Mouse (Mus musculus) hindbrain, embryonic 15.5 days (tissue): ENCODE results near the gene Mpp6. TPM values are rescaled to one million over a fixed set of nuclear protein-coding genes. Genes with fewer than 3 reads are reported as not detected.

Source experiments
- ATAC-seq: fragments of 200-750 bp; cut with Nextera tagmentation; 2 replicates; pipeline ENCODE4 v1.8.0; 2017; ENCODE audit warnings: low read depth, moderate number of reproducible peaks, moderate TSS enrichment; ENCODE audit not compliant: low FRiP score
- H3K27ac ChIP-seq: fragments of 300-500 bp; sonication (generic); replicated peaks from 2 replicates; pipeline ENCODE4 v1.5.1; 2015; ENCODE audit warnings: mild to moderate bottlenecking, inconsistent platforms
- H3K27me3 ChIP-seq: fragments of 300-500 bp; sonication (generic); 2 replicates; pipeline ENCODE4 v1.6.1; 2015; ENCODE audit warnings: control low read depth, inconsistent platforms
- H3K36me3 ChIP-seq: fragments of 300-500 bp; sonication (generic); 2 replicates; pipeline ENCODE4 v1.6.1; 2015; ENCODE audit warnings: control low read depth, inconsistent platforms
- H3K4me1 ChIP-seq: fragments of 300-500 bp; sonication (generic); replicated peaks from 2 replicates; pipeline ENCODE4 v1.6.1; 2015; ENCODE audit warnings: control low read depth, inconsistent platforms
- H3K4me2 ChIP-seq: fragments of 300-500 bp; sonication (generic); 2 replicates; pipeline ENCODE4 v1.6.1; 2015; ENCODE audit warnings: moderate library complexity, mild to moderate bottlenecking, inconsistent platforms
- H3K4me3 ChIP-seq: fragments of 300-500 bp; sonication (generic); 2 replicates; pipeline ENCODE4 v1.5.1; 2015; ENCODE audit warnings: mild to moderate bottlenecking, inconsistent platforms
- H3K9ac ChIP-seq: fragments of 300-500 bp; sonication (generic); 2 replicates; pipeline ENCODE4 v1.6.1; 2015; ENCODE audit warnings: inconsistent platforms
- H3K9me3 ChIP-seq: fragments of 300-500 bp; sonication (generic); 2 replicates; pipeline ENCODE4 v1.6.1; 2016; ENCODE audit warnings: control low read depth, inconsistent platforms
- WGBS: fragments of 180-500 bp; shearing (Covaris S2); methylation state at CpG from one replicate; pipeline ENCODE4 v1.1.7; 2015; 5-methylcytosine and 5-hydroxymethylcytosine counted together
- polyA plus RNA-seq: library from polyadenylated mRNA; unstranded; fragments of >200 nt; fragmentation: Nextera tagmentation; extraction: Ambion mirVana; gene quantifications from 2 replicates; pipeline ENCODE4 v1.2.1, GENCODE M21; 2015

The Mpp6 gene
- polyA plus RNA-seq, 1 experiment from 2014 or later = 58.3 TPM

GRCm38 (mm10) chr6:50237963-50238362 is 127.9 kb downstream of the Mpp6 start:
- no peak overlapping the region for H3K27ac ChIP-seq
- no peak for ATAC-seq
- H3K27me3 ChIP-seq = no peaks in the 10 kb centered on the region
- no peaks in the 10 kb centered on the region for H3K4me1 ChIP-seq
- H3K4me2 ChIP-seq = no peak overlapping the region
- no peak overlapping the region for H3K9ac ChIP-seq
- H3K36me3 ChIP-seq = no peaks in the 10 kb centered on the region
- WGBS = 73% methylated on average over 2 of the region's 2 CpGs
- no peak overlapping the region for H3K4me3 ChIP-seq
- no peaks in the 10 kb centered on the region for H3K9me3 ChIP-seq

- WGBS = 96% methylated on average over 2 of the region's 2 CpGs
Observed at GRCm38 (mm10) chr6:50239902-50240301, 129.9 kb downstream of the Mpp6 start.

GRCm38 (mm10) chr6:50240437-50240836 is 130.4 kb downstream of the Mpp6 start:
- Histone ChIP-seq H3K4me1 (no peaks in the 10 kb centered on the region), H3K4me2 (no peak overlapping the region), H3K27me3 (no peaks in the 10 kb centered on the region), H3K27ac (no peak overlapping the region), H3K9ac (no peak overlapping the region), H3K4me3 (no peak overlapping the region), H3K9me3 (no peaks in the 10 kb centered on the region), H3K36me3 (no peaks in the 10 kb centered on the region)
- 69% methylated on average over 5 of the region's 5 CpGs for WGBS
- ATAC-seq = no peak

More at GRCm38 (mm10) chr6:50239902-50240301, 129.9 kb downstream of the Mpp6 start:
- no peaks in the 10 kb centered on the region for H3K27me3 ChIP-seq
- ATAC-seq = no peak
- no peak overlapping the region for H3K4me2 ChIP-seq
- H3K4me1 ChIP-seq = no peaks in the 10 kb centered on the region
- no peak overlapping the region for H3K4me3 ChIP-seq
- no peaks in the 10 kb centered on the region for H3K9me3 ChIP-seq
- H3K27ac ChIP-seq = no peak overlapping the region
- H3K36me3 ChIP-seq = no peaks in the 10 kb centered on the region
- H3K9ac ChIP-seq = no peak overlapping the region

GRCm38 (mm10) chr6:50244126-50244525 is 134.1 kb downstream of the Mpp6 start:
- H3K9ac ChIP-seq = no peak overlapping the region
- no peak overlapping the region for H3K27ac ChIP-seq
- 64% methylated on average over 4 of the region's 4 CpGs for WGBS
- H3K4me2 ChIP-seq = no peak overlapping the region
- H3K9me3 ChIP-seq = no peaks in the 10 kb centered on the region
- no peaks in the 10 kb centered on the region for H3K4me1 ChIP-seq
- H3K4me3 ChIP-seq = no peak overlapping the region
- H3K27me3 ChIP-seq = no peaks in the 10 kb centered on the region
- H3K36me3 ChIP-seq = no peaks in the 10 kb centered on the region; the same call in 1 of the 2 replicates
- ATAC-seq = no peak

- H3K36me3 ChIP-seq = no peaks in the 10 kb centered on the region; the same call in 1 of the 2 replicates
- ATAC-seq = no peak
- H3K27me3 ChIP-seq = no peaks in the 10 kb centered on the region
- H3K4me1 ChIP-seq = no peaks in the 10 kb centered on the region
- no peak overlapping the region for H3K4me2 ChIP-seq
- no peak overlapping the region for H3K27ac ChIP-seq
- H3K9me3 ChIP-seq = no peaks in the 10 kb centered on the region
- H3K4me3 ChIP-seq = no peak overlapping the region
- no peak overlapping the region for H3K9ac ChIP-seq
- WGBS = 91% methylated on average over 4 of the region's 4 CpGs
Observed at GRCm38 (mm10) chr6:50244967-50245366, 134.9 kb downstream of the Mpp6 start.

- Histone ChIP-seq H3K4me3 (no peak overlapping the region), H3K9me3 (no peaks in the 10 kb centered on the region), H3K4me1 (no peaks in the 10 kb centered on the region), H3K27me3 (no peaks in the 10 kb centered on the region), H3K4me2 (no peak overlapping the region), H3K27ac (no peak overlapping the region), H3K9ac (no peak overlapping the region), H3K36me3 (no peaks in the 10 kb centered on the region; the same call in 1 of the 2 replicates)
- 93% methylated on average over 2 of the region's 2 CpGs for WGBS
- ATAC-seq = no peak
Observed at GRCm38 (mm10) chr6:50247356-50247755, 137.3 kb downstream of the Mpp6 start.

- 96% methylated on average over 4 of the region's 4 CpGs for WGBS
- H3K4me1 ChIP-seq = no peaks in the 10 kb centered on the region
- no peak overlapping the region for H3K4me3 ChIP-seq
- no peaks in the 10 kb centered on the region for H3K9me3 ChIP-seq
- H3K27me3 ChIP-seq = no peaks in the 10 kb centered on the region
- no peaks in the 10 kb centered on the region; the same call in 1 of the 2 replicates for H3K36me3 ChIP-seq
- H3K9ac ChIP-seq = no peak overlapping the region
- no peak overlapping the region for H3K27ac ChIP-seq
- no peak for ATAC-seq
- H3K4me2 ChIP-seq = no peak overlapping the region
Observed at GRCm38 (mm10) chr6:50247791-50248190, 137.8 kb downstream of the Mpp6 start.

Other genes starting within 250 kb of the Mpp6 start
- gene Gsdme, start 153.6 kb downstream of the Mpp6 start, polyA plus RNA-seq = 73.9 and 75.3 TPM in 2 replicates